Mouse (Mus musculus): ENCODE results near the gene Mettl24.
A peak's percentile ranks its signal among the peaks of the same experiment; 100 is the strongest.
"Not testable (repeated sequence)": the region's sequence is repeated elsewhere in the genome, so short reads cannot be mapped to it uniquely, and the experiment has no call there.

Gene Mettl24

GRCm38 (mm10) chr10:40806221-40806620, 123.1 kb downstream of the Mettl24 start:
- DNase-seq (ENCODE audit: low spot score), result no peak

- DNase-seq (ENCODE audit: low spot score), result not testable (repeated sequence)
Measured at GRCm38 (mm10) chr10:40809411-40809910, 126.4 kb downstream of the Mettl24 start.

GRCm38 (mm10) chr10:40813627-40814026, 130.5 kb downstream of the Mettl24 start:
- DNase-seq (ENCODE audit: low spot score), result no peak

DNA sequence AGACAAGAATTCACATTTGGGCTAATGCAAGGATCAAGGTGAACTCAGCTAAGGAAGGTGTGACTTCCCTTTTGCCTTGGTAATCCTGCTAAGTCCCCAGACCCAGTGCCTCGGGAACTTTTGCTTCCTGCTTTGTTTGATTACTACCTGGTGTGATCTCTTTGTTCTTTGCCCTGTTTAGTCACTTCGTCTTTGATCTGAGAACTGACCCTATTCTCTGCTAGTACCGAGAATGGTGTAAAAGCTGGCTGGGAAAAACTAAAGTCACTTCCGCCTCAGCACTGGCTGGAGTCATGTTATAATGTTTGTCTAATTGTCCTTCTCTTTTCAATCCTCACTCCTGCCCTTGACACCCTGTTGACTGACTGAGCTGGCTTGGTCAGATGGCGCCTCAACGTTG, 133.4 kb downstream of the Mettl24 start:
- no peak for DNase-seq (ENCODE audit: low spot score)

DNA sequence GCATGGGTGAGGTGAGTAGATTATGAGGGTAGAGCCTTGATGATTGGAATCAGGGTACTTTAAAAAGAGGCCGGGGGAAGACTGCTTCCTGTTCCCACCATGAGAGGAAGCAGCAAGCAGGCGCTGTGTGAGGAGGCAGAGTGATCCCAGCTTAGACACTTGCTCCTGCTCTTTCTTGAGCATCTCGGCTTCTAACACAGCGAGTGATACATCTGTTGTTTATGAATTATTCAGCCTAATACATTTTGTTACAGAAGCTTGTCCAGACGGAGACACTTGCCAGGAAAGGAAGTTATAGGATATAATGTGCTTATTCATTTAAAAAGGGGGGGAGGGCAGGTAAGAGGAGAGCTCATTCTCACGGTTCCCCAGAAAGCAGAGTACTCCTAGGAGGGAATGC, 142.9 kb downstream of the Mettl24 start:
- no peak for DNase-seq (ENCODE audit: low spot score)

DNA sequence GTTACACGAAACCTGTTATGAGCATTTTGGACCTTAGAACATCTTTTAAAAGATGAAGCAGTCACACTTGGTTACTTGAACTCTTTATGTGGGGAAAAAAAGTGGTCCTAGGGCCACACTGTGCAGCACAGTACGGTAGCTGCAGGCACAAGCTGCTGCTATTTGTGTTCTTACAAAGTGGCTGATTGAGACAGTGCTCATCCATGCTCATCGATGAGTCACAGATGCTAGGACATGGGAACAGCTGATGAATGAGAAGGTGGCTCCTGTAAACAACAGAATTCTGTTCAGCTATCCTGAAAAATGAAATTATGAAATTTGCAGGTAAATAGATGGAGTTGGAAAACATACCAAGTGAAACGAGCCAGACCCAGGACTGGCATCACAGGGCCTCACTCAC, 144.6 kb downstream of the Mettl24 start:
- DNase-seq (ENCODE audit: low spot score), result no peak

DNA sequence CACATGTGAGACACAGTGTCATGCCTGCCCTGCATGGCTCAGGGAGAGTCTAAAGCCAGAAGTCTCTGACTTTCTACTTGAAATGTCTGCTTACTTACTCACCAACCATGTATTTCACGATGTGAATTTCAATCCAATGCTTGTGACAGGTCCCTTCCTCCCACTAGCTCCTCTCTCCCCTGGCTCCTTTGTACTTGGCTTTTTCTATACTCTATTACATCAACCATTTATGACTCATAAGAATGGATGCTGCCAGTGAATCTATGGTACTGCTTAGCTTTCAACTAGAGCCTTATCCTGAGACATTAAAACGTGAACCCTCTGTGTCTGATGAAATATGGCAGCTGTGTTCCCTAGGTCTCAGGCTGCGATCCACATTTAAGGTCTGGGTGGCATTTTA, 147.2 kb downstream of the Mettl24 start:
- no peak for DNase-seq (ENCODE audit: low spot score)

DNA sequence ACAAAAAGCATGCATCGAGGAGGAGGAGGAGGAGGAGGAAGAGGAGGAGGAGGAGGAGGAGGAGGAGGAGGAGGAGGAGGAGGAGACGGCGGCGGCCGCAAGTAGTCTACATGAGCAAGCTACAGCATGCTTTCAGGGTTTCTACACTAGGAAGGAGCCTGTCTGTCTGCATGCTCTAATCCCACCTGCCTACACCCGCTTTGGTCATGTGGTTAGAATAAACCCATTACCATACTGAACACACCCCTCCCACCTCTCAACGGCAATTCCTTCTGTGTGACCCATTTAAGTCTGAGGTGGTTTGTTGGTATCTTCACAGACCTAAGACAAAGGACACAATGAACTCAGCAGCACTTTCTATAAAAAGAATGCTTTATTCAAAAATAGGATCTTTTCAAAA, 148.2 kb downstream of the Mettl24 start:
- no peak for DNase-seq (ENCODE audit: low spot score)

DNA sequence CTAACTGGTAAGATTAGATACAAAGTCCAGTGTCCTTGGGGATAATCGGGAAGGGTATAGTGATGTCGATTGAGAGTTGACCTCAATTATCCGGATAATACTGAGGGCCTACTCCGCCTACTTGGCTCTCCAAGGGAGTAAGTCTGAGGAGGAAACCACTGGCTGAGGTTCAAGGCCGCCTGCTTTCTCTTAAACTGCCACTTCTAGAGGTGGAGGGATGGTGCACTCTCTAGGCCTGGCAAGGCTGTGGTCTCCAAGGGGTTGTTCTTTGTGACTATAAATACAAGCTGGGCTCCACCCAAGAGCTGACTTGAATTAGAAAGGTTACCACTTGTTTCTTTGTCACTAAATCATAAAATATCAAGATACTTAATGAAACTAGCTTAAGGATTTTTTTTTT, 157.0 kb downstream of the Mettl24 start:
- DNase-seq (ENCODE audit: low spot score), result peak; percentile 18

DNA sequence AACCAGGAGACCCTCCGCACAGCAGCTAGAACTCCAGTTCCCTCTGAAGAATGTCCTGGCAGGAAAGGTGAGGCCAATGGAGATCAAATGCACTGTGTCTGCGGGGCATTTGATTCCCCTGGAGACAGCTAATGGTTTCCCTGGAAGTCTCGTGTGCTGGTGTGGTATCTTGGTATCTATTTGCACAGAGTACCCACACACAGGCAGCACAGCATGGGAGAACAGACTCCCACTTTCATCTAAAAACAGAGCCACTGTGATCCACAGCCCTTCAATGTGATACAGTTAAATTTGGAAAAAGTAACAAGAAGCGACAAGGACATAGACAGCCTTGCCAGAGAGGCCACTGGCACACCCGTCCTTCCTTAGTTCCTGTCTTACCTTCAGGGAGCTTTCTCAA, 160.8 kb downstream of the Mettl24 start:
- no peak for DNase-seq (ENCODE audit: low spot score)

DNA sequence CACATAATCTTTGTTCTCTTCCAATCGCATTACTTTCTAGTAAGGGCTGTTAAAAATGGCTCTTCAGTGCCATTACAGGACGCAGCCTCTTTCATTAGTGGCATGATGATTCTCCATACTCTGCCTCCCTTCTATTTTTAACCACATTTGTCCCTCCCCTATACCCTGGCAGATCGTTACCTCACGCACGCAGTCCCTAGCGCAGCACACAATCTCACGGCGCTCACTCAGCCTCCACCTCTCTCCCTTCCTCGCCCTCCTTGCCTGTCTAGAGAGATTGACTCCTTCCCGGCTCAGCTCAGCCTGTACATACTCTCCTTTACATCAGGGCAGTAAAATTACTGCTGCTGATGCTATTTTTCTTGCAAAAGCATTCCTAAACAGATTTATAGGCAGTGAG, 161.5 kb downstream of the Mettl24 start:
- no peak for DNase-seq (ENCODE audit: low spot score)

GRCm38 (mm10) chr10:40845626-40846025, 162.5 kb downstream of the Mettl24 start:
- DNase-seq (ENCODE audit: low spot score), result no peak

DNA sequence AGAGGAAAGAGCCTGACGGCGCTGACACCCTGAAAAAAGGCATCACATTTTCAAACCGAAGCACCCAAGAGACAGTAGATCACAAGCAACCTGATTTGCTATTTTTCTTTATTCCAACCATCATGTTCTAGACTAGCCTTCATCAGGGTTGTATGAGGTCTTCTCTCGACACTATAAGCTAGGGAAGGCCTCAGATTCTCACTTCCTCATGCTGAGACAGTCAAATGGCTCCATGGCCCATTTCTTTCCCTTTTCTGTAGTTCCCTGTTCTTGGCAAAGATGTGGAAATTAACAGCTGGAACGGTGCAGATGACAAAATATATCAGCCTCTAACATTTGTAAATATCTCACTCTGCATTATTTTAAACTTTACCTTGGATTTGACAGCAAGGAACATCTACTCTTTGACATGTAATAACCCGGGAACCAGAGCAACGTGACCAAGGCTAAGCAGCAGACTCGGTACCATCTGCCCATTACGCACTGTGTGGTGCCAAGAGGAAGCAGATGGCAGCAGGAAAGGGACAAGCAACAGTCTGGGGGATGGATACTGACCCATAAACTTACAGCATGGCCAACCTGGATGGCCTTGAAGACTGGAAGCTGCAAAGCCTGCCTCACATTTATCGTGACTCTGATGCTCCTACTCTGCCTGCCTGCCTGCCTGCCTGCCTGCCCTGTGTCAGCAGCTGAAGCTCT, 164.2 kb downstream of the Mettl24 start:
- no peak for DNase-seq (ENCODE audit: low spot score)

DNA sequence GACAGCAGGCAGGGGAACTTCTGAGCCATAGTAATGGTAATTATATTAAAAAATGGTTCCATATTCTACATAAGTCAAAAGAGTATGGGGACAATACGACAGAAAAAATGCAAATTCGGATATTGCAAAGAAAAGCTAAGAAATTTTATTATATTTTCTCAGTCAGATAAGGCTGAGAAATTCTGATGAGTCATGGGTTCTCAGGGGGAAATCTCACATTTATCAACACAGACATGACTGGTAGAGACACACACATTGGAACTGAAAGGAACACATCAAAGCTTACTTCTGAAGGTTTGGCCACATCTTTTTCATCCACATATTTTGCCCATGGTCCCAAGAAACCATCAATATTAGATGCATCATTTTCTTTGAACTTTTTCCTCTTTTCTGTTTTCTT, 167.6 kb downstream of the Mettl24 start:
- no peak for DNase-seq (ENCODE audit: low spot score)

- no peak for DNase-seq (ENCODE audit: low spot score)
Measured at GRCm38 (mm10) chr10:40851138-40851537, 168.1 kb downstream of the Mettl24 start.

GRCm38 (mm10) chr10:40855616-40856015, 172.5 kb downstream of the Mettl24 start:
- DNase-seq (ENCODE audit: low spot score), result no peak

- no peak for DNase-seq (ENCODE audit: low spot score)
Measured at GRCm38 (mm10) chr10:40856703-40857102, 173.6 kb downstream of the Mettl24 start.

- DNase-seq (ENCODE audit: low spot score), result no peak
Measured at GRCm38 (mm10) chr10:40857599-40857998, 174.5 kb downstream of the Mettl24 start.

Measured in ovary, postnatal 14 days (tissue).